10 mouse cellular contexts compared by ENCODE assay signal in genomic region chr7:45567112-45567779, GRCm38 (mm10). TPM values are rescaled to one million over a fixed set of nuclear protein-coding genes. Genes with fewer than 3 reads are reported as not detected.
DNase-seq lines count a peak whose midpoint lies in the region; ATAC-seq lines count a peak whose summit lies in the region.
"Had no signal": no experiment of that assay in that cellular context is flagged by ENCODE, and none has a peak within 500 bp of the region (broad histone marks: within the 10 kb centered on the region; RNA-seq: fewer than 3 reads in every experiment).

No protein-coding gene starts in this region.

- WGBS in heart, embryonic 13.5 days: 60% methylated on average over 8 of the region's 8 CpGs
- WGBS in hindbrain, embryonic 12.5 days: 73% methylated on average over 8 of the region's 8 CpGs
- 76% methylated on average over 8 of the region's 8 CpGs for WGBS in midbrain, embryonic 11.5 days

- peak overlapping the region; percentile 56 for H3K4me3 ChIP-seq in heart, embryonic 13.5 days
- H3K4me3 ChIP-seq in hindbrain, embryonic 12.5 days: no peak overlapping the region
- H3K4me3 ChIP-seq in midbrain, embryonic 11.5 days (ENCODE audit: low read depth, low read length): no peak overlapping the region

- no peak for ATAC-seq in heart, embryonic 13.5 days (ENCODE audit: extremely low read depth, insufficient number of reproducible peaks, low FRiP score, low TSS enrichment)
- no peak for ATAC-seq in hindbrain, embryonic 12.5 days (ENCODE audit: low FRiP score)
- no peak for ATAC-seq in midbrain, embryonic 11.5 days (ENCODE audit: low FRiP score)

- H3K9me3 ChIP-seq in heart, embryonic 13.5 days: no peaks in the 10 kb centered on the region
- H3K9me3 ChIP-seq in hindbrain, embryonic 12.5 days (replicated peaks): no peaks in the 10 kb centered on the region
- no peaks in the 10 kb centered on the region for H3K9me3 ChIP-seq in midbrain, embryonic 11.5 days (ENCODE audit: control insufficient read depth, low read length)

- H3K27ac ChIP-seq in heart, embryonic 13.5 days (replicated peaks): peak overlapping the region; percentile 89
- no peak overlapping the region for H3K27ac ChIP-seq in hindbrain, embryonic 12.5 days
- H3K27ac ChIP-seq in midbrain, embryonic 11.5 days (ENCODE audit: low read depth, low read length): no peak overlapping the region

- no peaks in the 10 kb centered on the region for H3K27me3 ChIP-seq in heart, embryonic 13.5 days (replicated peaks)
- H3K27me3 ChIP-seq in hindbrain, embryonic 12.5 days: no peaks in the 10 kb centered on the region
- H3K27me3 ChIP-seq in midbrain, embryonic 11.5 days (ENCODE audit: control insufficient read depth, insufficient read depth, low read length): no peaks in the 10 kb centered on the region

- no peaks in the 10 kb centered on the region for H3K36me3 ChIP-seq in heart, embryonic 13.5 days
- H3K36me3 ChIP-seq in hindbrain, embryonic 12.5 days: no peaks in the 10 kb centered on the region
- no peaks in the 10 kb centered on the region for H3K36me3 ChIP-seq in midbrain, embryonic 11.5 days (ENCODE audit: control insufficient read depth, insufficient read depth, low read length)

- peaks cover 44% of the 10 kb centered on the region for H3K4me1 ChIP-seq in heart, embryonic 13.5 days
- peaks cover 30% of the 10 kb centered on the region for H3K4me1 ChIP-seq in hindbrain, embryonic 12.5 days
- peaks cover 8% of the 10 kb centered on the region for H3K4me1 ChIP-seq in midbrain, embryonic 11.5 days (ENCODE audit: control insufficient read depth, insufficient read depth, low read length)

- H3K4me2 ChIP-seq in heart, embryonic 13.5 days: peak overlapping the region; percentile 77
- H3K4me2 ChIP-seq in hindbrain, embryonic 12.5 days (replicated peaks): peak overlapping the region; percentile 82
- H3K4me2 ChIP-seq in midbrain, embryonic 11.5 days: no peak overlapping the region

- no peak for DNase-seq in heart, postnatal 14 days
- DNase-seq in R1 (ENCODE audit: low read depth, low spot score): peak; percentile 52
- peak; percentile 71 for DNase-seq in midbrain, embryonic 11.5 days (ENCODE audit: low spot score, missing footprints)
- DNase-seq in Muller cell, postnatal 12 days (ENCODE audit: inconsistent ontology term): no peak
- no peak for DNase-seq in spleen, postnatal 36 days (ENCODE audit: low spot score in 2 of 2)
- DNase-seq in cerebellum, adult 9-10 months: no peak

- intact Hi-C loops in heart, postnatal 14 days (cut with DNase I): no loop called here

- peak overlapping the region; percentile 79 for H3K9ac ChIP-seq in heart, embryonic 13.5 days
- H3K9ac ChIP-seq in hindbrain, embryonic 12.5 days: no peak overlapping the region
- H3K9ac ChIP-seq in midbrain, embryonic 11.5 days (ENCODE audit: low read length): no peak overlapping the region

RNA-seq across cellular contexts. Expression of gene Bcat2, which starts 2.7 kb away (rescaled TPM):
- 65.4 and 66.3 TPM in 2 replicates for polyA plus RNA-seq in heart, embryonic 13.5 days (2015; fragmentation: Nextera tagmentation; extraction: Ambion mirVana)
- total RNA-seq in heart, postnatal 14 days (2021): 10 to 100 TPM; 85.5 to 94.6 TPM
- polyA plus RNA-seq in hindbrain, embryonic 12.5 days (2016; fragmentation: Nextera tagmentation; extraction: Ambion mirVana): 35.2 and 36.9 TPM in 2 replicates
- polyA plus RNA-seq in midbrain, embryonic 11.5 days (2014; fragmentation: Nextera tagmentation; extraction: Ambion mirVana): 22.5 and 24.7 TPM in 2 replicates

RNA-seq across cellular contexts. Expression of gene Hsd17b14, which starts 12.6 kb away (rescaled TPM):
- polyA plus RNA-seq in heart, embryonic 13.5 days (2015; fragmentation: Nextera tagmentation; extraction: Ambion mirVana): 0.43 and 0.52 TPM in 2 replicates
- total RNA-seq in heart, postnatal 14 days (2021): under 1 TPM; 0.19 to 0.39 TPM
- 0.70 and 0.79 TPM in 2 replicates for polyA plus RNA-seq in hindbrain, embryonic 12.5 days (2016; fragmentation: Nextera tagmentation; extraction: Ambion mirVana)
- polyA plus RNA-seq in midbrain, embryonic 11.5 days (2014; fragmentation: Nextera tagmentation; extraction: Ambion mirVana): 0.10 and 0.12 TPM in 2 replicates
- total RNA-seq: common myeloid progenitor, adult 5-6 weeks had no signal

RNA-seq across cellular contexts. Expression of gene Plekha4, which starts 41.1 kb away (rescaled TPM):
- polyA plus RNA-seq in heart, embryonic 13.5 days (2015; fragmentation: Nextera tagmentation; extraction: Ambion mirVana): 1.1 and 1.2 TPM in 2 replicates
- 1 to 10 TPM; 1.9 to 2.1 TPM for total RNA-seq in heart, postnatal 14 days (2021)
- 1.9 and 3.8 TPM in 2 replicates for polyA plus RNA-seq in hindbrain, embryonic 12.5 days (2016; fragmentation: Nextera tagmentation; extraction: Ambion mirVana)
- 0.08 and 0.26 TPM in 2 replicates for polyA plus RNA-seq in midbrain, embryonic 11.5 days (2014; fragmentation: Nextera tagmentation; extraction: Ambion mirVana)
- total RNA-seq: common myeloid progenitor, adult 5-6 weeks had no signal

RNA-seq across cellular contexts. Expression of gene Ppp1r15a, which starts 41.2 kb away (rescaled TPM):
- polyA plus RNA-seq in heart, embryonic 13.5 days (2015; fragmentation: Nextera tagmentation; extraction: Ambion mirVana): 38.5 and 49.6 TPM in 2 replicates
- total RNA-seq in heart, postnatal 14 days (2021): 10 to 100 TPM; 21.7 to 32.8 TPM
- 16.7 and 19.2 TPM in 2 replicates for polyA plus RNA-seq in hindbrain, embryonic 12.5 days (2016; fragmentation: Nextera tagmentation; extraction: Ambion mirVana)
- polyA plus RNA-seq in midbrain, embryonic 11.5 days (2014; fragmentation: Nextera tagmentation; extraction: Ambion mirVana): 16.3 and 17.1 TPM in 2 replicates

RNA-seq across cellular contexts. Expression of gene Fgf21, which starts 48.0 kb away (rescaled TPM):
- not detected in 2 replicates for polyA plus RNA-seq in heart, embryonic 13.5 days (2015; fragmentation: Nextera tagmentation; extraction: Ambion mirVana)
- total RNA-seq in heart, postnatal 14 days (2021): not detected
- 0.45 TPM in 1 of 2 replicates, not detected in the other for polyA plus RNA-seq in hindbrain, embryonic 12.5 days (2016; fragmentation: Nextera tagmentation; extraction: Ambion mirVana)
- polyA plus RNA-seq in midbrain, embryonic 11.5 days (2014; fragmentation: Nextera tagmentation; extraction: Ambion mirVana): not detected in 2 replicates
- total RNA-seq: common myeloid progenitor, adult 5-6 weeks; left cerebral cortex, postnatal 10 days had no signal

Comparison
In these comparisons a context has a peak if more than half of its experiments do, and no peak if none do; other contexts are left out.
1. DNase-seq: peak in R1 (single experiment) and midbrain, embryonic 11.5 days (single experiment); none in heart, postnatal 14 days (0 of 2), Muller cell, postnatal 12 days (single experiment), spleen, postnatal 36 days (0 of 2) and cerebellum, adult 9-10 months (single experiment).